Mouse (Mus musculus): ENCODE data around the gene Olfr94. TPM values are rescaled to one million over a fixed set of nuclear protein-coding genes. Genes with fewer than 3 reads are reported as not detected.

Olfr94 gene
- polyA plus RNA-seq, 1 experiment from 2014 or later, result not detected

DNA sequence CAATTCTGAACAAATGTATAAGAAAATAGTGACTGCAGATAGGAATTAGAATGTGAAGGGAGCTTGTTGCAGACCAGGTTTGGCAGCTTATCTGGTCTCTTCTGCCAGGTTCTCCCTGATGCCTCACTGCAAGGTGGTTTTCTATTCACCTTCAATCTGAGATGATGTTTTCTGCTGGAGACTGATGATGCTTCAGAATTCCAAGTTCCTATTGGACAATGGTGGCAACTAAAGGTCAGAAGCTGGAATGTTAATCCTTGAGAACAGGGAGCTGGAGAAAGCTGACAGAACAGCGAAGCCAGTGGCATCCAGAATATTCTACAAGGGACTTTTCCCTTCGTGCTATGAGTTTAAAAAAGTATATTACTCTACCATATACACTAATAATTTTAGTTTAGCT lies 10.1 kb downstream of the Olfr94 start:
- Histone ChIP-seq H3K9me3 (ENCODE audit: control insufficient read depth, low read depth, low read length) (no peaks in the 10 kb centered on the region), H3K9ac (replicated peaks; ENCODE audit: low read depth, low read length) (no peak overlapping the region), H3K4me2 (replicated peaks; ENCODE audit: low read depth, low read length) (no peak overlapping the region), H3K4me3 (ENCODE audit: low read depth, low read length) (no peak overlapping the region), H3K27me3 (ENCODE audit: control insufficient read depth, insufficient read depth, low read length) (no peaks in the 10 kb centered on the region), H3K4me1 (ENCODE audit: control insufficient read depth, insufficient read depth, low read length) (no peaks in the 10 kb centered on the region), H3K36me3 (ENCODE audit: control insufficient read depth, insufficient read depth, low read length) (no peaks in the 10 kb centered on the region), H3K27ac (ENCODE audit: low read length) (no peak overlapping the region)
- no peak for ATAC-seq (ENCODE audit: insufficient number of reproducible peaks, insufficient read depth, low FRiP score, low read depth)
- 35% methylated on average over 2 of the region's 2 CpGs for WGBS

DNA sequence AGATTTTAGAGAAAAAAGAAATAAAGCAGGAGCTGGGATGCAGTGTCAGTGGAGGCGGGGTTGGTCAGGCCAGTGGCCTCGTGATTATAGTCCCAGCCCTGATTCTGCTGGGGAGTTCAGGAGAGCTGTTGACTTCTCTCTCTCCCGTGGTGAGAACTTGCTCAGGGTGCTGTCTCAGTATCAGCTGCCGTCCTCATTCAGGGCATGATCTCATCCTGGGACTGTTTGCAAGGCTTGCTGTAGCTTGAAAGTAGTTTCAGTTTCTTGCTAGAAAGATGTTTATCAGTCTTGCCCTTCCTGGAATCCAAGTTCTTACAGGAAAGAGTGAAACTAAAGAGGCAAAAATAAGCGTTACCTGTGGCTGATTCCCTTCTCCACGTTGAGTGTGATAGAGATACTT lies 15.3 kb downstream of the Olfr94 start:
- Histone ChIP-seq H3K9me3 (ENCODE audit: control insufficient read depth, low read depth, low read length) (no peaks in the 10 kb centered on the region), H3K36me3 (ENCODE audit: control insufficient read depth, insufficient read depth, low read length) (no peaks in the 10 kb centered on the region), H3K27me3 (ENCODE audit: control insufficient read depth, insufficient read depth, low read length) (no peaks in the 10 kb centered on the region), H3K9ac (replicated peaks; ENCODE audit: low read depth, low read length) (no peak overlapping the region), H3K4me1 (ENCODE audit: control insufficient read depth, insufficient read depth, low read length) (no peaks in the 10 kb centered on the region), H3K4me2 (replicated peaks; ENCODE audit: low read depth, low read length) (no peak overlapping the region), H3K4me3 (ENCODE audit: low read depth, low read length) (no peak overlapping the region), H3K27ac (ENCODE audit: low read length) (no peak overlapping the region)
- WGBS, result 39% methylated on average over 6 of the region's 6 CpGs
- no peak for ATAC-seq (ENCODE audit: insufficient number of reproducible peaks, insufficient read depth, low FRiP score, low read depth)

DNA sequence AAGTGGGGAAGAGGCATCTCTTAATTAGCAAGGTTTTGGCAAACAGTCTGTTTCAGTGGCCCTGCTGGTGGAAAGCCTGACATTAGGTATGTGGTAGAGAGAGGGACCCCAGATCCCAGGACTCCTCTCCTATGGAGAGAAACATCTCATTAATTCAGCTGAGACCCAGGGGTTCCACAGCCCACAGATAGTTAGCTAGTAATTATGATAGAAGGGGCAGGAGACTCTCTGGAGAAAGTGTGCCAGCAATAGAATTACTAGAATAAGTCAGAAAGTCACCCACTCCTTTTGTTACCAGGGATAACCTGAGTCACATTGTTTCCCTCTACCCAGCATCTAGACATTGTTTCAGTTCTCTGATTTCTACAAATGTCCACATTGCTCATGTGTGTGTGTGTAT lies 39.4 kb downstream of the Olfr94 start, which contains the start of gene Olfr93:
Gene Olfr93, minus strand, starts transcription at position 101 of the 400 bp plus-strand sequence.
- no peaks in the 10 kb centered on the region for H3K36me3 ChIP-seq (ENCODE audit: control insufficient read depth, insufficient read depth, low read length)
- no peak within 1 kb of the TSS for H3K4me3 ChIP-seq (ENCODE audit: low read depth, low read length)
- no peaks in the 10 kb centered on the region for H3K27me3 ChIP-seq (ENCODE audit: control insufficient read depth, insufficient read depth, low read length)
- ATAC-seq (ENCODE audit: insufficient number of reproducible peaks, insufficient read depth, low FRiP score, low read depth), result no peak
- H3K4me2 ChIP-seq (replicated peaks; ENCODE audit: low read depth, low read length), result no peak within 1 kb of the TSS
- H3K4me1 ChIP-seq (ENCODE audit: control insufficient read depth, insufficient read depth, low read length), result no peaks in the 10 kb centered on the region
- no peaks in the 10 kb centered on the region for H3K9me3 ChIP-seq (ENCODE audit: control insufficient read depth, low read depth, low read length)
- H3K27ac ChIP-seq (ENCODE audit: low read length), result no peak within 1 kb of the TSS
- H3K9ac ChIP-seq (replicated peaks; ENCODE audit: low read depth, low read length), result no peak within 1 kb of the TSS

Other genes starting within 250 kb of the Olfr94 start
- 115 and 120 TPM in 2 replicates for gene Ppp1r11, start 249.3 kb downstream of the Olfr94 start, polyA plus RNA-seq (2014; fragmentation: Nextera tagmentation; extraction: Ambion mirVana)
- 92.4 and 97.2 TPM in 2 replicates for gene Znrd1, start 242.4 kb downstream of the Olfr94 start, polyA plus RNA-seq (2014; fragmentation: Nextera tagmentation; extraction: Ambion mirVana)
- gene Znrd1as, start 242.4 kb downstream of the Olfr94 start, polyA plus RNA-seq (2014; fragmentation: Nextera tagmentation; extraction: Ambion mirVana), result 6.8 and 8.1 TPM in 2 replicates
- not detected in 2 replicates for gene 2410137M14Rik, start 219.8 kb downstream of the Olfr94 start, polyA plus RNA-seq (2014; fragmentation: Nextera tagmentation; extraction: Ambion mirVana)
- gene H2-M5, start 211.5 kb downstream of the Olfr94 start, polyA plus RNA-seq (2014; fragmentation: Nextera tagmentation; extraction: Ambion mirVana), result 0.49 and 0.74 TPM in 2 replicates
- 77.8 and 82.1 TPM in 2 replicates for gene Zfp57, start 199.8 kb downstream of the Olfr94 start, polyA plus RNA-seq (2014; fragmentation: Nextera tagmentation; extraction: Ambion mirVana)
- gene Mog, start 177.6 kb downstream of the Olfr94 start, polyA plus RNA-seq (2014; fragmentation: Nextera tagmentation; extraction: Ambion mirVana), result 0.19 and 0.20 TPM in 2 replicates
- gene Gabbr1, start 155.0 kb downstream of the Olfr94 start, polyA plus RNA-seq (2014; fragmentation: Nextera tagmentation; extraction: Ambion mirVana), result 14.2 and 15.8 TPM in 2 replicates
- not detected in 2 replicates for gene Olfr90, start 112.5 kb downstream of the Olfr94 start, polyA plus RNA-seq (2014; fragmentation: Nextera tagmentation; extraction: Ambion mirVana)
- gene Olfr91, start 102.7 kb downstream of the Olfr94 start, polyA plus RNA-seq (2014; fragmentation: Nextera tagmentation; extraction: Ambion mirVana), result not detected in 2 replicates
- not detected in 2 replicates for gene Olfr92, start 80.9 kb downstream of the Olfr94 start, polyA plus RNA-seq (2014; fragmentation: Nextera tagmentation; extraction: Ambion mirVana)
- gene Olfr93, start 39.5 kb downstream of the Olfr94 start, polyA plus RNA-seq (2014; fragmentation: Nextera tagmentation; extraction: Ambion mirVana), result not detected in 2 replicates
- gene Ubd, start 7.1 kb downstream of the Olfr94 start, polyA plus RNA-seq (2014; fragmentation: Nextera tagmentation; extraction: Ambion mirVana), result not detected in 2 replicates
- gene Olfr95, start 12.1 kb upstream of the Olfr94 start, polyA plus RNA-seq (2014; fragmentation: Nextera tagmentation; extraction: Ambion mirVana), result not detected in 2 replicates
- not detected in 2 replicates for gene Olfr96, start 19.2 kb upstream of the Olfr94 start, polyA plus RNA-seq (2014; fragmentation: Nextera tagmentation; extraction: Ambion mirVana)
- not detected in 2 replicates for gene Olfr97, start 36.3 kb upstream of the Olfr94 start, polyA plus RNA-seq (2014; fragmentation: Nextera tagmentation; extraction: Ambion mirVana)
- gene Olfr98, start 62.8 kb upstream of the Olfr94 start, polyA plus RNA-seq (2014; fragmentation: Nextera tagmentation; extraction: Ambion mirVana), result not detected in 2 replicates
- gene H2-M3, start 69.2 kb upstream of the Olfr94 start, polyA plus RNA-seq (2014; fragmentation: Nextera tagmentation; extraction: Ambion mirVana), result 2.9 and 4.3 TPM in 2 replicates
- gene Olfr99, start 82.5 kb upstream of the Olfr94 start, polyA plus RNA-seq (2014; fragmentation: Nextera tagmentation; extraction: Ambion mirVana), result not detected in 2 replicates
- gene Olfr101, start 103.3 kb upstream of the Olfr94 start, polyA plus RNA-seq (2014; fragmentation: Nextera tagmentation; extraction: Ambion mirVana), result not detected in 2 replicates
- not detected in 2 replicates for gene Olfr102, start 116.1 kb upstream of the Olfr94 start, polyA plus RNA-seq (2014; fragmentation: Nextera tagmentation; extraction: Ambion mirVana)
- gene Olfr103, start 138.7 kb upstream of the Olfr94 start, polyA plus RNA-seq (2014; fragmentation: Nextera tagmentation; extraction: Ambion mirVana), result not detected in 2 replicates
- gene Olfr104-ps, start 158.6 kb upstream of the Olfr94 start, polyA plus RNA-seq (2014; fragmentation: Nextera tagmentation; extraction: Ambion mirVana), result not detected in 2 replicates
- not detected in 2 replicates for gene Olfr105-ps, start 178.0 kb upstream of the Olfr94 start, polyA plus RNA-seq (2014; fragmentation: Nextera tagmentation; extraction: Ambion mirVana)
- gene Olfr106-ps, start 189.4 kb upstream of the Olfr94 start, polyA plus RNA-seq (2014; fragmentation: Nextera tagmentation; extraction: Ambion mirVana), result not detected in 2 replicates
- gene Olfr107, start 198.2 kb upstream of the Olfr94 start, polyA plus RNA-seq (2014; fragmentation: Nextera tagmentation; extraction: Ambion mirVana), result not detected in 2 replicates
- gene Olfr108, start 244.5 kb upstream of the Olfr94 start, polyA plus RNA-seq (2014; fragmentation: Nextera tagmentation; extraction: Ambion mirVana), result not detected in 2 replicates

All from stomach, embryonic 14.5 days (tissue).